Mouse (Mus musculus): ENCODE results near the gene Stt3b. TPM values are rescaled to one million over a fixed set of nuclear protein-coding genes. Genes with fewer than 3 reads are reported as not detected.
A peak's percentile ranks its signal among the peaks of the same experiment; 100 is the strongest.

The Stt3b gene
- polyA plus RNA-seq, 1 experiment = 44.6 TPM

GRCm38 (mm10) chr9:115318621-115319375 lies 8.6 kb upstream of the Stt3b start:
- DNase-seq (ENCODE audit: extremely low spot score in 1 of 2, low spot score in 1 of 2) = no peak

GRCm38 (mm10) chr9:115317049-115317448 lies 6.8 kb upstream of the Stt3b start:
- no peak for DNase-seq (ENCODE audit: extremely low spot score in 1 of 2, low spot score in 1 of 2)

DNA sequence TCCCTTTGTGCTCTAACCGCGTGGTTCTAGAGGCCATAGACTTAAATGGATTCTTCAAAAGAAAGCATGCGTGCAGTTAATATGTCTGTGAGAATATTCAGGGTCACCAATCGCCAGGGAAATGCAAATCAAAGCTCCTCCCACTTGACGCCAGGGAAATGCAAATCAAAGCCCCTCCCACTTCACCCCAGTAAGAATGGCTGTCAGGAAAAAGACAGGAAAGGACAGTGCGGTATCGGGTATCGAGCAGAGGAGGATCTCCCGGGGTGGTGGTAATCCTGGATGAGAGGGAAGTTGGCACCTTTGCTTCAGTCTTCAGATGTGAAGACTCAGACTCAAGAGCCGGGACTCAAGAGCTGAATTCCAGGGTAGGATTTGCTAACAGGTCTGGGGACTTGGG lies 4.3 kb upstream of the Stt3b start:
- DNase-seq (ENCODE audit: extremely low spot score in 1 of 2, low spot score in 1 of 2) = no peak

- no peak for DNase-seq (ENCODE audit: extremely low spot score in 1 of 2, low spot score in 1 of 2)
These were observed 3.6 kb upstream of the Stt3b start for GRCm38 (mm10) chr9:115313830-115314229.

DNA sequence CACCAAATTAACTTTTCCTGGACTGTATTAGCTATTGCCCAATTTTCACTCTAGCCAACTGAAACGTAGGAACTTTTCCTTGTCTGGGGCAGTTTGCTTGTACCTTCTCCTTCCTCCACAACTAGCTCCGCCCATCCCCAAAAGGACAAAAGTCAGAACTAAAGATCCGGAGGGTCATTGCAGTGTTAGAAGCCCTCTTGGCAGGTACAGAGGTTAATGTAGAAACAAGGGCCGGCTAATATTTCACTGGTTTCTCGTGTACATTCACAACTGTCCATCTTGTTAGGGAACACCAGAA lies 951 bp upstream of the Stt3b start:
- DNase-seq (ENCODE audit: extremely low spot score in 1 of 2, low spot score in 1 of 2) = no peak

- peak in 1 of 2 experiments; percentile 21 for DNase-seq (ENCODE audit: extremely low spot score in 1 of 2, low spot score in 1 of 2)
These were observed 260 bp downstream of the Stt3b start for GRCm38 (mm10) chr9:115309977-115310345.

DNA sequence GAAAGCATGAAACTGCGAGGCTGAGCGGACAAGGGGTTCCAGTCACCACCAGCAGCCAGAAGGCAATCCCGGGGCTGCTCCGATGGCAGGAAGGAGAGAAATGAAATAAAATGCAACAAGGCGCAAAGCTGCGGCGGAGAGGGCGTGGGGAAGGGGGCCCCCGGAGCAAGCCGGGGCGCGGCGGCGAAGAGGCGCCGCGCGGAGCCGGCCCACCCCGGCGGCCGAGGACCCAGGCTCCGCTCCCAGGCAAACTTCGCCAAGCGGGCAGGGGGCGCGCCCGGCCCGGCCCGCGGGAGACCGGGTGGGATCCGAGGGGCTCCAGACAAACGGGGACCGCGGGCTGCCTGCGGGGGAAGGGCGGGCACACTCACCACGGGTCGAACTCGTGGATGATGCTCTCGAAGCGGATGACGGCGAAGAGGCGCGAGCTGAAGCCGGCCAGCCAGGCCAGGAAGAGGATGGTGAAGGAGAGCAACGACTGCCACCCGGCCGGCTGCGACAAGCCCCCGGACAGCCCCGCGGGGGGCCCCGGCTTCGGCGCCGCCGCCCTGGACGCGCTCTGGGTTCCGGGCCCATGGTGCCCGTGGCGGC lies 745 bp downstream of the Stt3b start:
- DNase-seq (ENCODE audit: extremely low spot score in 1 of 2, low spot score in 1 of 2) = peak in 1 of 2 experiments; percentile 25

DNA sequence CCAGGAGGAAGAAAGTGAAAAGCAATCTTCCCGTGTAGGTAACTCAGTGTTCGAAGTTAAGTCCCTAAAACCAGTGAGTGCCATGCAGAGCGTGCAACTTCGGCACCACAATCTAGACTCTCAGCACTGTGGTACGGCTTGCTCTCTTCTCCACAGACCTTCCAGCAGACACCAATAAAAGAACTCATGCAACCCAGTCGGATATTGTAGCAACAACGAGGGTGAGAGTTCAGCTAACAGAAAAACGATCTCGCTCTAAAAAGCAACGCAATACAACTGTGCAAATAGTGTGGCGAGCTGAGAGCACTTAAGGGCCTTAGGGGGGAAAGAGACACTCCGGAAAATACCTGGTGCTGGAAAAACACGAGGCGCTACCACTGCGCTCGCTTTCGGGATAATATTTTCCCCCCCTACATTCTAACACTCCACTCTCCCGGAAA lies 1.3 kb downstream of the Stt3b start:
- no peak for DNase-seq (ENCODE audit: extremely low spot score in 1 of 2, low spot score in 1 of 2)

DNA sequence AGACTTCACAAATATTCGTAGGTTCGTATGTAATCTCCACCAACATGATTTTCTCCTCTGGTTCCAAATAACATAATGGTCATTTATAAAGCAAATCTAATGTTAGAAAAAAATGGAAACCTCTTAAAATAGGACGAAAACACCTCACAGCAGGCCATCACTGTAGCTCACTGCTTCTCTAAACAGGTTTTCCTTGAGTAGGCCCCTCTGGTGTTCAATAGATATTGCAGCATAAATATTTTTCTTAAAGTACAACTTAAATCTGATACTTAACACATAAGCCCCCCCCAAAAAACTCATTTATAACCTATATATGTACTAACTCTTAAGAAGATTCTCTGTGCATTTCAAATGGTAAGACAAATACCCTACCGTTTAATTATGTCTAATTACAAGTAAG lies 1.8 kb downstream of the Stt3b start:
- no peak for DNase-seq (ENCODE audit: extremely low spot score in 1 of 2, low spot score in 1 of 2)

DNA sequence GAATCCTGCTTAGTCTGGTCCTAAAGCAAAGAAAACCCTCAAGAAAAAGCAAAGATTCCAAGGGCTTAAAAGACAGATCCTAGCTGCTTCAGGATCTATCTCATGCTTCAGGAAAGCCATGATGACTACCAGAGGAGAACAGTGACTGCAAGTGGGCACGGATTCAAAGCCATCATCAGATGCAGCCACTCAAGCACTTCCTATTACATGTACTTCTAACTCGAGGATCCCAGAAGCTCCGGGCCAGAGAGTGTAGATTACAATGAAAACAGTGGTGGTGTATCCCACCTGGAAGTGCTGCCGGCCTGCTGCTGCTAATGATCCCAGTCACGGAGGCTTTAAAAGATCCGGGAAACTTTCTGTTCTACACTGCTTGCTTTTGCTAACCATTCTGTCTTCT lies 4.0 kb downstream of the Stt3b start:
- DNase-seq (ENCODE audit: extremely low spot score in 1 of 2, low spot score in 1 of 2) = no peak

- DNase-seq (ENCODE audit: extremely low spot score in 1 of 2, low spot score in 1 of 2) = no peak
These were observed 6.1 kb downstream of the Stt3b start for GRCm38 (mm10) chr9:115304149-115304548.

DNA sequence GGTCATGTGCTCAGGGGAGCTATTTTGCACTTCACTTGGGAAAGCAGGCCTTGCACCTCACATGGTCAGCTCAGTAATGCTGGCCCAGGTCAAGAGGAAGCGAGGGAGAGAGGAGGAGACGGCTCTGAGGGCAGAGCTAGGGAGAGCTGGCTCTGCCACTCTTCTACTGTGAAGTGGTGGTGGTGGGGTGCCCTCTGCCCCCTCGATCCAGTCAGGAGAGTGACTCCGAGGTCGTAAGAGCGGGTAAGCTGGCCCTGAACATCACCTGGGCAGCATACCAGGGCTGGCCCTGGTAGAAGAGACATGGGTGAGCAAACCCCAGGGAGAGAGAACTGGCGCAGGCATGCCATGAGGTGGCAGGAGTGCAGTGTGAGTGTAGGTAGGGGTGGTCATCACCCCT lies 8.6 kb downstream of the Stt3b start:
- DNase-seq (ENCODE audit: extremely low spot score in 1 of 2, low spot score in 1 of 2) = no peak

GRCm38 (mm10) chr9:115301002-115301579 lies 9.1 kb downstream of the Stt3b start:
- no peak for DNase-seq (ENCODE audit: extremely low spot score in 1 of 2, low spot score in 1 of 2)

GRCm38 (mm10) chr9:115296738-115297137 lies 13.5 kb downstream of the Stt3b start:
- DNase-seq (ENCODE audit: extremely low spot score in 1 of 2, low spot score in 1 of 2) = no peak

GRCm38 (mm10) chr9:115293920-115294594 lies 16.2 kb downstream of the Stt3b start:
- peak in 1 of 2 experiments; percentile 36 for DNase-seq (ENCODE audit: extremely low spot score in 1 of 2, low spot score in 1 of 2)

DNA sequence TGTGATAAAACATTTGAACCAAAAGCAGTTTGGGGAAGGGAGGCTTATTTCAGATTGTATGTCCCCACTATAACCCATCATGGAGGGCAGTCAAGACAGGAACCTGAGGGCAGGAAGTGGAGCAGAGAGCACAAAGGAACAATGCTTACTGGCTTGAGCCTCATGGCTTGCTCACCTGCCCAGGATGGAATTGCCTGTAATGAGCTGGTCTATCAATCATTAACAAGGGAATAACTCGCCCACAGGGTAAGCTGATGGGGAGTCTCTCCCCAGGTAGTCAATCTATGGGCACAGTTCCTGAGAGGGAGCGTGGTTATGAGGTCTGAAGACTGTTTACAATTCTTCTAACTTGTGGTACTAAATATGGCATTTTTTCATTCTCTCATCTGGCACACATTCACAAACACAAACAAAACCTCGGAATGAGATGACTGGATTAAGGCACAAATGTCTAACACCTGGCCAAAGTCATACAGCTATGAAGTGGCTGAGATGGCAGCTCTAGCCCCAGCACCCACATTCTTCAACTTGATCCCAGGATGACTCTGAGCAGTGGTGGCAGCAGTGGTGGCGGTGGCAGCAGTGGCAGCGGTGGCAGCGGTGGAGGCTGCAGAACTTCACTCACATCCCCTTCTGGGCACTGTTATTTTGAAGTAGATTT lies 22.3 kb downstream of the Stt3b start:
- DNase-seq (ENCODE audit: extremely low spot score in 1 of 2, low spot score in 1 of 2) = no peak

- no peak for DNase-seq (ENCODE audit: extremely low spot score in 1 of 2, low spot score in 1 of 2)
These were observed 25.8 kb downstream of the Stt3b start for GRCm38 (mm10) chr9:115284385-115284784.

DNA sequence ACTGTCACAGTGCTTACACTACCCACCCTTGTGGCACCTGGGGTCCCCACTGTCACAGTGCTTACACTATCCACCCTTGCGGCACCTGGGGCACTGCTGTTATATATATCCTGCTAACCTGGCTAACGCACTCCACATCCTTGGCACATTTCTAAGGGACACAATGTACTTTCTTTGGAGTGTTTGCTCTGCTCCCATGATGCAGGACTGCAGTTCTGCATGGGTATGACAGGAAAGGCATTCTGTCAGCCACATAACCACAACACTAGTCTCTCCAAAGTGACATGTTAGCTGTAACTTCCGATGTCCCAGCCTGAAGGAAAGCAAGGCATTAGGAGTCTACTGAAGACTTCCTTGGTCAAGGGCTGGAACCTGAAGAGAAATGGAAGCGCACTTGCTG lies 26.8 kb downstream of the Stt3b start:
- DNase-seq (ENCODE audit: extremely low spot score in 1 of 2, low spot score in 1 of 2) = no peak

- no peak for DNase-seq (ENCODE audit: extremely low spot score in 1 of 2, low spot score in 1 of 2)
These were observed 31.6 kb downstream of the Stt3b start for GRCm38 (mm10) chr9:115278641-115279040.

GRCm38 (mm10) chr9:115274806-115275205 lies 35.4 kb downstream of the Stt3b start:
- no peak for DNase-seq (ENCODE audit: extremely low spot score in 1 of 2, low spot score in 1 of 2)

- no peak for DNase-seq (ENCODE audit: extremely low spot score in 1 of 2, low spot score in 1 of 2)
These were observed 37.0 kb downstream of the Stt3b start for GRCm38 (mm10) chr9:115273095-115273649.

Data from frontal cortex, adult 2 months (tissue).